ENCODE assay signal across 20 mouse cellular contexts in genomic region chr1:128639707-128640107, GRCm38 (mm10). TPM values are rescaled to one million over a fixed set of nuclear protein-coding genes. Genes with fewer than 3 reads are reported as not detected.
DNase-seq lines count a peak whose midpoint lies in the region; ATAC-seq lines count a peak whose summit lies in the region.
"Had no signal": no experiment of that assay in that cellular context is flagged by ENCODE, and none has a peak within 500 bp of the region (broad histone marks: within the 10 kb centered on the region; RNA-seq: fewer than 3 reads in every experiment).

No protein-coding gene starts in this region.

- no peaks in the 10 kb centered on the region for H3K9me3 ChIP-seq in midbrain, embryonic 10.5 days (replicated peaks)
- no peaks in the 10 kb centered on the region for H3K9me3 ChIP-seq in midbrain, embryonic 14.5 days (ENCODE audit: control insufficient read depth, low read length)
- no peaks in the 10 kb centered on the region for H3K9me3 ChIP-seq in forebrain, embryonic 14.5 days (replicated peaks; ENCODE audit: control insufficient read depth, low read length)
- no peaks in the 10 kb centered on the region for H3K9me3 ChIP-seq in hindbrain, embryonic 14.5 days (ENCODE audit: control insufficient read depth, low read length)
- H3K9me3 ChIP-seq in neural tube, embryonic 13.5 days, result no peaks in the 10 kb centered on the region
- H3K9me3 ChIP-seq in heart, embryonic 11.5 days (replicated peaks; ENCODE audit: control insufficient read depth, low read length), result no peaks in the 10 kb centered on the region
- H3K9me3 ChIP-seq: heart, embryonic 15.5 days; liver, embryonic 12.5 days; lung, embryonic 15.5 days had no signal

- no peak overlapping the region for H3K4me3 ChIP-seq in midbrain, embryonic 10.5 days
- no peak overlapping the region for H3K4me3 ChIP-seq in midbrain, embryonic 14.5 days (replicated peaks; ENCODE audit: low read depth, low read length)
- no peak overlapping the region for H3K4me3 ChIP-seq in forebrain, embryonic 14.5 days (ENCODE audit: low read depth, low read length)
- no peak overlapping the region for H3K4me3 ChIP-seq in hindbrain, embryonic 14.5 days (replicated peaks; ENCODE audit: low read length)
- H3K4me3 ChIP-seq in neural tube, embryonic 13.5 days, result no peak overlapping the region
- H3K4me3 ChIP-seq in heart, embryonic 11.5 days (ENCODE audit: low read depth, low read length), result no peak overlapping the region
- H3K4me3 ChIP-seq: heart, embryonic 15.5 days; liver, embryonic 12.5 days; lung, embryonic 15.5 days had no signal

- peak overlapping the region; percentile 43; the same call in 1 of the 2 replicates for H3K27ac ChIP-seq in midbrain, embryonic 10.5 days (replicated peaks)
- no peak overlapping the region for H3K27ac ChIP-seq in midbrain, embryonic 14.5 days (replicated peaks; ENCODE audit: low read depth, low read length)
- H3K27ac ChIP-seq in forebrain, embryonic 14.5 days (ENCODE audit: low read depth, low read length), result no peak overlapping the region
- H3K27ac ChIP-seq in hindbrain, embryonic 14.5 days, result 0 out of 2 replicates have a peak overlapping the region, but pooled peaks have one; percentile 5
- no peak overlapping the region for H3K27ac ChIP-seq in neural tube, embryonic 13.5 days (replicated peaks)
- H3K27ac ChIP-seq in heart, embryonic 11.5 days (ENCODE audit: low read depth, low read length), result no peak overlapping the region
- H3K27ac ChIP-seq: heart, embryonic 15.5 days; liver, embryonic 12.5 days; lung, embryonic 15.5 days had no signal

- WGBS in midbrain, embryonic 10.5 days, result 78% methylated on average over 4 of the region's 4 CpGs
- WGBS in midbrain, embryonic 14.5 days, result 54% methylated on average over 4 of the region's 4 CpGs
- WGBS in forebrain, embryonic 14.5 days, result 58% methylated on average over 4 of the region's 4 CpGs
- WGBS in hindbrain, embryonic 14.5 days, result 35% methylated on average over 4 of the region's 4 CpGs
- 30% methylated on average over 4 of the region's 4 CpGs for WGBS in neural tube, embryonic 13.5 days
- 23% methylated on average over 4 of the region's 4 CpGs for WGBS in heart, embryonic 11.5 days (ENCODE audit: insufficient replicate concordance)

- DNase-seq in midbrain, embryonic 10.5 days (ENCODE audit: low spot score), result no peak
- DNase-seq in midbrain, embryonic 14.5 days, result no peak
- peak; percentile 47 for DNase-seq in forebrain, embryonic 14.5 days (ENCODE audit: low spot score)
- no peak for DNase-seq in hindbrain, embryonic 14.5 days (ENCODE audit: low spot score)
- no peak for DNase-seq in kidney, postnatal 25 days
- DNase-seq in spleen, postnatal 10 days (ENCODE audit: low spot score in 2 of 2), result no peak
- DNase-seq: adrenal gland, postnatal 10 days; cerebellum, adult 2 months; gastrocnemius, postnatal 10 days; heart, adult 18-20 months; kidney, adult 11 months; kidney, postnatal 36 days; left cerebral cortex, postnatal 4 days; right cerebral cortex, postnatal 25 days; thymus, postnatal 14 days had no signal

- ATAC-seq in midbrain, embryonic 14.5 days (ENCODE audit: low FRiP score, low TSS enrichment), result no peak
- peak; percentile 42; the same call in 1 of the 2 replicates for ATAC-seq in forebrain, embryonic 14.5 days
- 0 out of 2 replicates have a peak, but pooled peaks have one; percentile 50 for ATAC-seq in hindbrain, embryonic 14.5 days (ENCODE audit: low FRiP score)
- peak; percentile 51; the same call in 1 of the 2 replicates for ATAC-seq in neural tube, embryonic 13.5 days (ENCODE audit: low read depth)
- no peak for ATAC-seq in heart, embryonic 11.5 days (replicated peaks; ENCODE audit: insufficient number of reproducible peaks, low FRiP score, low TSS enrichment)
- ATAC-seq: liver, embryonic 12.5 days had no signal

- peaks cover 33% of the 10 kb centered on the region for H3K4me1 ChIP-seq in midbrain, embryonic 10.5 days
- peaks cover 15% of the 10 kb centered on the region for H3K4me1 ChIP-seq in midbrain, embryonic 14.5 days (ENCODE audit: control insufficient read depth, insufficient read depth, low read length)
- H3K4me1 ChIP-seq in forebrain, embryonic 14.5 days (ENCODE audit: control insufficient read depth, insufficient read depth, low read length), result 0 out of 2 replicates have a peak, but pooled peaks cover 6% of the 10 kb centered on the region
- peaks cover 15% of the 10 kb centered on the region for H3K4me1 ChIP-seq in hindbrain, embryonic 14.5 days (replicated peaks; ENCODE audit: control insufficient read depth, insufficient read depth, low read length)
- H3K4me1 ChIP-seq in neural tube, embryonic 13.5 days (replicated peaks), result peaks cover 20% of the 10 kb centered on the region
- peaks cover 12% of the 10 kb centered on the region for H3K4me1 ChIP-seq in heart, embryonic 11.5 days (ENCODE audit: control insufficient read depth, insufficient read depth, low read length)
- H3K4me1 ChIP-seq: liver, embryonic 12.5 days had no signal

- peaks cover 15% of the 10 kb centered on the region for H3K27me3 ChIP-seq in midbrain, embryonic 10.5 days (ENCODE audit: low read depth, poor library complexity, severe bottlenecking)
- no peaks in the 10 kb centered on the region for H3K27me3 ChIP-seq in midbrain, embryonic 14.5 days (ENCODE audit: control insufficient read depth, insufficient read depth, low read length)
- no peaks in the 10 kb centered on the region for H3K27me3 ChIP-seq in forebrain, embryonic 14.5 days (replicated peaks; ENCODE audit: control insufficient read depth, insufficient read depth, low read length)
- H3K27me3 ChIP-seq in hindbrain, embryonic 14.5 days (ENCODE audit: control insufficient read depth, insufficient read depth, low read length), result no peaks in the 10 kb centered on the region
- H3K27me3 ChIP-seq in neural tube, embryonic 13.5 days, result no peaks in the 10 kb centered on the region
- no peaks in the 10 kb centered on the region for H3K27me3 ChIP-seq in heart, embryonic 11.5 days (ENCODE audit: control insufficient read depth, insufficient read depth, low read length)
- H3K27me3 ChIP-seq: heart, embryonic 15.5 days; liver, embryonic 12.5 days; lung, embryonic 15.5 days had no signal

- no peak overlapping the region for H3K4me2 ChIP-seq in midbrain, embryonic 14.5 days (ENCODE audit: low read length)
- H3K4me2 ChIP-seq in forebrain, embryonic 14.5 days (ENCODE audit: low read length), result no peak overlapping the region
- H3K4me2 ChIP-seq in hindbrain, embryonic 14.5 days (replicated peaks), result no peak overlapping the region
- no peak overlapping the region for H3K4me2 ChIP-seq in neural tube, embryonic 13.5 days
- H3K4me2 ChIP-seq in heart, embryonic 11.5 days, result no peak overlapping the region
- H3K4me2 ChIP-seq: heart, embryonic 15.5 days; liver, embryonic 12.5 days; lung, embryonic 15.5 days had no signal

- H3K36me3 ChIP-seq in midbrain, embryonic 10.5 days, result no peaks in the 10 kb centered on the region
- no peaks in the 10 kb centered on the region for H3K36me3 ChIP-seq in midbrain, embryonic 14.5 days (ENCODE audit: control insufficient read depth, insufficient read depth, low read length)
- H3K36me3 ChIP-seq in forebrain, embryonic 14.5 days (ENCODE audit: control insufficient read depth, insufficient read depth, low read length), result no peaks in the 10 kb centered on the region
- H3K36me3 ChIP-seq in hindbrain, embryonic 14.5 days (replicated peaks; ENCODE audit: control insufficient read depth, insufficient read depth), result no peaks in the 10 kb centered on the region
- no peaks in the 10 kb centered on the region for H3K36me3 ChIP-seq in neural tube, embryonic 13.5 days
- no peaks in the 10 kb centered on the region for H3K36me3 ChIP-seq in heart, embryonic 11.5 days (ENCODE audit: control insufficient read depth, insufficient read depth, low read length)
- H3K36me3 ChIP-seq: heart, embryonic 15.5 days; liver, embryonic 12.5 days; lung, embryonic 15.5 days had no signal

- H3K9ac ChIP-seq in midbrain, embryonic 14.5 days (replicated peaks; ENCODE audit: low read length), result no peak overlapping the region
- no peak overlapping the region for H3K9ac ChIP-seq in forebrain, embryonic 14.5 days (ENCODE audit: low read length)
- H3K9ac ChIP-seq in hindbrain, embryonic 14.5 days, result no peak overlapping the region
- H3K9ac ChIP-seq in neural tube, embryonic 13.5 days, result no peak overlapping the region
- H3K9ac ChIP-seq in heart, embryonic 11.5 days (ENCODE audit: low read depth, low read length), result no peak overlapping the region
- H3K9ac ChIP-seq: heart, embryonic 15.5 days; liver, embryonic 12.5 days; lung, embryonic 15.5 days had no signal

RNA-seq across cellular contexts. Expression of gene Cxcr4, which starts 47.6 kb away (rescaled TPM):
- 18.6 and 20.2 TPM in 2 replicates for polyA plus RNA-seq in midbrain, embryonic 10.5 days (2016; fragmentation: Nextera tagmentation; extraction: Ambion mirVana)
- polyA plus RNA-seq in midbrain, embryonic 14.5 days (2014; fragmentation: Nextera tagmentation; extraction: Ambion mirVana), result 10.2 and 12.3 TPM in 2 replicates
- 13.5 and 13.8 TPM in 2 replicates for polyA plus RNA-seq in forebrain, embryonic 14.5 days (2014; fragmentation: Nextera tagmentation; extraction: Ambion mirVana)
- 8.6 and 10.7 TPM in 2 replicates for polyA plus RNA-seq in hindbrain, embryonic 14.5 days (2014; fragmentation: Nextera tagmentation; extraction: Ambion mirVana)
- polyA plus RNA-seq in neural tube, embryonic 13.5 days (2015; fragmentation: Nextera tagmentation; extraction: Ambion mirVana), result 8.5 and 8.7 TPM in 2 replicates
- 1.1 and 1.9 TPM in 2 replicates for polyA plus RNA-seq in heart, embryonic 11.5 days (2014; fragmentation: Nextera tagmentation; extraction: Ambion mirVana)

Comparison
In these comparisons a context has a peak if more than half of its experiments do, and no peak if none do; other contexts are left out.
1. H3K27ac ChIP-seq: peak in midbrain, embryonic 10.5 days (single experiment) and hindbrain, embryonic 14.5 days (single experiment); none in midbrain, embryonic 14.5 days (single experiment), forebrain, embryonic 14.5 days (single experiment), neural tube, embryonic 13.5 days (single experiment) and heart, embryonic 11.5 days (single experiment).
2. ATAC-seq: peak in forebrain, embryonic 14.5 days (single experiment), hindbrain, embryonic 14.5 days (single experiment) and neural tube, embryonic 13.5 days (single experiment); none in midbrain, embryonic 14.5 days (single experiment) and heart, embryonic 11.5 days (single experiment).